Mouse (Mus musculus) forebrain, embryonic 16.5 days (tissue): ENCODE results near the gene Tst. TPM values are rescaled to one million over a fixed set of nuclear protein-coding genes. Genes with fewer than 3 reads are reported as not detected.

Source experiments
- ATAC-seq: fragments of 200-750 bp; cut with Nextera tagmentation; 2 replicates; pipeline ENCODE4 v1.8.0; 2017; ENCODE audit warnings: mild to moderate bottlenecking, moderate library complexity
- H3K27ac ChIP-seq: fragments of 300-500 bp; sonication (generic); 2 replicates; pipeline ENCODE4 v1.5.1; 2014; ENCODE audit warnings: low read length, control low read depth
- H3K27me3 ChIP-seq: fragments of 300-500 bp; sonication (generic); replicated peaks from 2 replicates; pipeline ENCODE4 v1.6.1; 2014; ENCODE audit warnings: low read length; ENCODE audit not compliant: control insufficient read depth, insufficient read depth
- H3K36me3 ChIP-seq: fragments of 300-500 bp; sonication (generic); 2 replicates; pipeline ENCODE4 v1.6.1; 2014; ENCODE audit not compliant: control insufficient read depth, insufficient read depth
- H3K4me1 ChIP-seq: fragments of 300-500 bp; sonication (generic); replicated peaks from 2 replicates; pipeline ENCODE4 v1.6.1; 2014; ENCODE audit warnings: low read length; ENCODE audit not compliant: control insufficient read depth, insufficient read depth
- H3K4me2 ChIP-seq: fragments of 300-500 bp; sonication (generic); 2 replicates; pipeline ENCODE4 v1.6.1; 2014; ENCODE audit warnings: mild to moderate bottlenecking, low read length, control low read depth
- H3K4me3 ChIP-seq: fragments of 300-500 bp; sonication (generic); replicated peaks from 2 replicates; pipeline ENCODE4 v1.5.1; 2014; ENCODE audit warnings: mild to moderate bottlenecking, low read length, control low read depth
- H3K9ac ChIP-seq: fragments of 300-500 bp; sonication (generic); replicated peaks from 2 replicates; pipeline ENCODE4 v1.6.1; 2014; ENCODE audit warnings: low read depth, low read length, control low read depth
- H3K9me3 ChIP-seq: fragments of 300-500 bp; sonication (generic); 2 replicates; pipeline ENCODE4 v1.6.1; 2016; ENCODE audit warnings: low read length; ENCODE audit not compliant: control insufficient read depth
- WGBS: fragments of 180-500 bp; shearing (Covaris S2); extraction: QIAGEN DNeasy Blood & Tissue Kit; methylation state at CpG from one replicate; pipeline ENCODE4 v1.1.7; 2014; 5-methylcytosine and 5-hydroxymethylcytosine counted together
- polyA plus RNA-seq: library from polyadenylated mRNA; unstranded; fragments of >200 nt; fragmentation: Nextera tagmentation; extraction: Ambion mirVana; gene quantifications from 2 replicates; pipeline ENCODE4 v1.2.1, GENCODE M21; 2015

The Tst gene
- polyA plus RNA-seq, 1 experiment from 2014 or later, result 25.1 TPM

DNA sequence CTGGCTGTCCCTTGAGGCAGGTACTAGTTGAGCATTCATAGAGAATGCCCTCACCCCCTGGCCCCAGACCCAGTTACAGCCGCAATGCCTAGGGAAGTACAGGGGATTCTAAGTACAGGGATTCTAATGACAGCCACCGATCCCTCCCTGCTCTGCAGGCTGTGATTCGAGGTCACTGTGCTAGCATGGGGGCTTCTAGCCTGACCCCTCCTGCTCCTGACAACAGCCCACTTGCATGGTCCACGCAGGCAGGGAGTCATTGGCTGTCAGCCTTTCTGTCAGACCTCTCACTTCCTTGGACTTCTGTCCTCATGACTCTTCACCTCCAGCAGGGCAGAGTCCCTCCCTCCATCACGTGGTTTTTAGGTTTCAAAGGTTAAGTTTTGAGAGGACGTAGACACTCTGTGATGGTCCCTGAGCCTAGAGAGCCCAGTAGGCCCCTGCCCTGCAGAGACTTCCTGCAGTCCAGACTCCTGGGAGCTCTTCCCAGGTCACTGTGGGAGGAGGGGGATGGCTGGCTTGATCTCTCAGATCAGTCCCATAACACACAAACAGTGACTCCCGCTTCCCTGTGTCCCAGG, 25.9 kb upstream of the Tst start:
- H3K27me3 ChIP-seq, result no peaks in the 10 kb centered on the region
- no peak overlapping the region for H3K4me2 ChIP-seq
- no peak for ATAC-seq
- WGBS, result 87% methylated on average over 7 of the region's 7 CpGs
- H3K36me3 ChIP-seq, result peaks cover 7% of the 10 kb centered on the region; the same call in 1 of the 2 replicates
- no peak overlapping the region for H3K27ac ChIP-seq
- H3K4me3 ChIP-seq, result no peak overlapping the region
- H3K9ac ChIP-seq, result no peak overlapping the region
- peaks cover 23% of the 10 kb centered on the region for H3K4me1 ChIP-seq
- no peaks in the 10 kb centered on the region for H3K9me3 ChIP-seq

DNA sequence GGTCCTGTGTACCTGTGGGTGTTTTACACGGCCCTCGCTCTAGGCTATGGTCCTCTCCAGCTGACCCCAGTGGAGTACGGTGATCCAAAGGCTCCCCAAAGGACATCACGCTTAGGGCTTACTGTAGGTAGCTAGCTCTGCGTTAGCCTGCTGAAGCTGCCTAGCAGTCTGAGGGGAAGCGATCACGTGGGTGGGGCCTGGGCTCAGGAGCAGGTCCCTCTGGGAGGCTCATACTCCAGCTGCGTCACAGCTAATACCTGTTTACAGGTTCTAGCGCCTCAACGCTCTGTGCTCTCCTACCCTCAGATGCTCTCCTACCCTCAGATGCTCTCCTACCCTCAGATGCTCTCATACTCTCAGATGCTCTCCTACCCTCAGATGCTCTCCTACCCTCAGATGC, 25.2 kb upstream of the Tst start:
- ATAC-seq, result no peak
- Histone ChIP-seq H3K27me3 (no peaks in the 10 kb centered on the region), H3K4me2 (no peak overlapping the region), H3K4me1 (peaks cover 16% of the 10 kb centered on the region), H3K9ac (no peak overlapping the region), H3K9me3 (no peaks in the 10 kb centered on the region), H3K36me3 (peaks cover 4% of the 10 kb centered on the region; the same call in 1 of the 2 replicates), H3K4me3 (no peak overlapping the region), H3K27ac (no peak overlapping the region)
- WGBS, result 87% methylated on average over 10 of the region's 10 CpGs

DNA sequence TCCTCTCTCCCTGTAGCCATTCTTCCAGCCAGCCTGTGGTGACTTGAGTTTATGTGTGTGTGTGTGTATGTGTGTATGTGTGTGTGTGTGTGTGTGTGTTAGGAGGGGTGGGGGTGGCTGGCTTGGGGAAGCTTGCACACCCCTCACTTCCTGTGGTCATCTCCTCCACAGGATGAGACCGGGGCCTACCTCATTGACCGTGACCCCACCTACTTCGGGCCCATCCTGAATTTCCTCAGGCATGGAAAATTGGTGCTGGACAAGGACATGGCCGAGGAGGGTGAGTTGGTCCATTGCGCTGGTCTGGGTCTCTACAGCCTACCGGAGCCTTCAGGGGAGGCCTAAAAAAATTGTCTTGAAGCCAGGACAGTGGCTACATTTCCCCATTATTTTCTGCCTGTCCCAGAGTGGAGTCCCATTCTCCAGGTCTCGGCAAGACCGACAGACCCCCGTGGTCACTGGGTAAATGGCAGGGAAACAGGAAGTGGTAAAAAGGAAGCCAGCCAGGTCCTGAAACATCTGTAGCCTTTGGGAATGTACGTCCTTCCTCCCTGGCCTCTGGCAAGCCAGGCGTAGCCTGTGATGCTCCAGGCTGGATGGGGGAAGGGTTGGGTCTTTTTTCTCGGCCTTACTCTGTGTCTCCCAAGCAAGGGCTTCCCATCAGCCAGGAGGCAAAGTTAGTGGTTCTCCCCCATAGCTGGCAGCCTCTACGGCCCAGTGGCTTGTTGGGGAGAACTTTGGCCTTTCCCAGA, 24.3 kb upstream of the Tst start:
- Histone ChIP-seq H3K9ac (no peak overlapping the region; the same call in 1 of the 2 replicates), H3K4me3 (peak overlapping the region; percentile 82; the same call in 1 of the 2 replicates), H3K36me3 (peaks cover 4% of the 10 kb centered on the region; the same call in 1 of the 2 replicates), H3K9me3 (no peaks in the 10 kb centered on the region), H3K27me3 (no peaks in the 10 kb centered on the region), H3K4me2 (peak overlapping the region; percentile 66), H3K4me1 (peaks cover 16% of the 10 kb centered on the region), H3K27ac (no peak overlapping the region)
- 85% methylated on average over 13 of the region's 13 CpGs for WGBS
- no peak for ATAC-seq

DNA sequence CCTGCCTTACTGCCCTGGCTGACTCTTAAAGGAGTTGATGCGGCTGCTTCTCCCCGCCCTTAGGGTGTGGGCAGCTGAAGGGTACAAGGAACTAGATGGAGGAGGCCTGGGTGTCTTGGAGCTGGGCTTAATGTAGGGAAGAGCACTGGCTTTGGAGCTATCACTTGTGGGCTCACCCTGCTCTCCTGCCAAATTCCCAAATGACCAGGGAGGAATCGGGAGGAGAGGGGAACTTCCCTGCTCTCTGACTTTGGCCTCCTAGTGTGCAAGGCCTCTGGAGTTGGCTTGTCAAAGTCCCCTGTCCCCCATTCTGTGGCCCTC, 23.4 kb upstream of the Tst start:
- no peaks in the 10 kb centered on the region for H3K9me3 ChIP-seq
- no peaks in the 10 kb centered on the region for H3K27me3 ChIP-seq
- peak overlapping the region; percentile 82 for H3K4me3 ChIP-seq
- H3K9ac ChIP-seq, result peak overlapping the region; percentile 91
- peaks cover 16% of the 10 kb centered on the region for H3K4me1 ChIP-seq
- peak overlapping the region; percentile 58 for H3K27ac ChIP-seq
- H3K36me3 ChIP-seq, result peaks cover 4% of the 10 kb centered on the region; the same call in 1 of the 2 replicates
- ATAC-seq, result no peak; the same call in none of the 2 replicates
- WGBS, result 0% methylated on average over 3 of the region's 3 CpGs
- H3K4me2 ChIP-seq, result peak overlapping the region; percentile 66

DNA sequence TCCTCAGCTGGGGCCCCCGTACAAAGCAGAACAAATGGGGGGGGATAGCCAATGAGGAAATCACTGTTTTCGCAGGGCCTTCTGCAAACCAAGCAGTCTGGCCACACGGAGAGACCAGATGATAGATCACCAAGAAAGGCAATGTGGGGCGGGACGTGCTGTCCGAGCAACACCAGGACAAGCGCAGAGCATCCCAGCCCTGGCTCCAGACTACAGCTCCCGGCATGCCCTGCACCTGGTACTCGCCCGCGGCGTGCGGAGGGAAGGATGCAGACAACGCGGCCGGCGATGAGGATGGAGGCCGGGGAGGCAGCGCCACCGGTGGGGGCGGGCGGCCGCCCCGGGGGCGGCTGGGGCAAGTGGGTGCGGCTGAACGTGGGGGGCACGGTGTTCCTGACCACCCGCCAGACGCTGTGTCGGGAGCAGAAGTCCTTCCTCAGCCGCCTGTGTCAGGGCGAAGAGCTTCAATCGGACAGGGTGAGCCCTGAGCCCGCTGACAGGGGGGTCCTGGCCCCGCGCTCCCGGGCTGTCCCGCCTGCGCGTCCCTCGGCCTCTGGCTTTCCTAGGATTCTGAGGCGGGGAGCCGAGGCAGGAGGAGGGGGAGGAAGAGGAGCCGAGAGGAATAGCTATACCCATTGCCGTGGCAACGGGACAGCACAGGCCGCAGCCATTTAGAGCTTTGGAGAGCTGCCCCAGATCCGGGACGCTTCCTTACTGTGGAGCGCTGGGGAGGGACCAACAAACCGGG, 22.9 kb upstream of the Tst start, which contains the start of gene Kctd17:
Gene Kctd17, plus strand, starts transcription at position 174 of the 748 bp plus-strand sequence.
- H3K9ac ChIP-seq, result peak within 1 kb of the TSS; percentile 91
- no peaks in the 10 kb centered on the region for H3K9me3 ChIP-seq
- peak within 1 kb of the TSS; percentile 66 for H3K4me2 ChIP-seq
- peak within 1 kb of the TSS; percentile 82 for H3K4me3 ChIP-seq
- peaks cover 16% of the 10 kb centered on the region for H3K4me1 ChIP-seq
- H3K27me3 ChIP-seq, result no peaks in the 10 kb centered on the region
- peaks cover 4% of the 10 kb centered on the region; the same call in 1 of the 2 replicates for H3K36me3 ChIP-seq
- H3K27ac ChIP-seq, result peak within 1 kb of the TSS; percentile 58
- peak; percentile 92 for ATAC-seq
- WGBS, result 1% methylated on average over 52 of the region's 52 CpGs

DNA sequence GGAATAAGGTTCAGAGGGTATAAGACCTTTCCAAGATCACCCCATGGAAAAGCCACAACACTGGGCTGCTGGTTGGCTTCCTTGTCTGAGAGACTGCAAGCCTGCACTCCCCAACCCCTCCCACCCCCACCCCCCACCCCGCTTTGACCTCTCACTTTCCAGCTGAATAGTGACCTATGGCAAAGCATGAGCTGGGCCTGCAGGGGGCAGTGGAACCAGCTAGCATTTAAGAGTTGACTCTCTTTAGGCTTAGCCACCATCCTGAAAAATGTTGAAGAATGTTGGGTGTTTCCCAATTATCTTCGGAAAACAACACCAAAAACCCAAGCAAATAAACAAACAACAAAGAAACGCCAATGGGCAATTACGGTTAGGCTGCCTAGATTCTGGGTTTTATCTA, 19.5 kb upstream of the Tst start:
- Histone ChIP-seq H3K4me2 (no peak overlapping the region), H3K27me3 (0 out of 2 replicates have a peak, but pooled peaks cover 2% of the 10 kb centered on the region), H3K9me3 (no peaks in the 10 kb centered on the region), H3K4me3 (no peak overlapping the region), H3K27ac (no peak overlapping the region), H3K36me3 (no peaks in the 10 kb centered on the region), H3K9ac (no peak overlapping the region), H3K4me1 (peaks cover 13% of the 10 kb centered on the region)
- no peak for ATAC-seq
- WGBS, result 68% methylated on average over 4 of the region's 4 CpGs

DNA sequence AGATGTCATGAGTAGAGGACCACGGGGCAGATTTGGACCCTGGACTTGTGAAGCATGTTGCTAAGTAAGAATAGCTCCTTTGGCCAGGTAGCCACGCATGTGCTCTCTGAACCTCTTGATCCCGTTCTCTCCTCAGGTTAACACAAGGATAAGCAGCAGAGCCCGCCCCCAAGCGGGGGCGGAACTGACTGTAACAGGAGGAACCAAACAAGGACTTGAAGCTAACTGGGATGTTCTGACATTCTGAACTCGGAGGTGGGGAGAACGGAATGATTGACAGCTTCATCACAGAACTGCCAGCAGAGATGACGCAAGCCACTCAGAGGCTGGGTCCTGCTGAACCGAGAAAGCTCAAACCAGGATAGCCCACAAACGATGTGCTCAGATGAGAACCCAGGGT, 18.8 kb upstream of the Tst start:
- H3K9ac ChIP-seq, result no peak overlapping the region
- ATAC-seq, result no peak
- WGBS, result 28% methylated on average over 11 of the region's 11 CpGs

DNA sequence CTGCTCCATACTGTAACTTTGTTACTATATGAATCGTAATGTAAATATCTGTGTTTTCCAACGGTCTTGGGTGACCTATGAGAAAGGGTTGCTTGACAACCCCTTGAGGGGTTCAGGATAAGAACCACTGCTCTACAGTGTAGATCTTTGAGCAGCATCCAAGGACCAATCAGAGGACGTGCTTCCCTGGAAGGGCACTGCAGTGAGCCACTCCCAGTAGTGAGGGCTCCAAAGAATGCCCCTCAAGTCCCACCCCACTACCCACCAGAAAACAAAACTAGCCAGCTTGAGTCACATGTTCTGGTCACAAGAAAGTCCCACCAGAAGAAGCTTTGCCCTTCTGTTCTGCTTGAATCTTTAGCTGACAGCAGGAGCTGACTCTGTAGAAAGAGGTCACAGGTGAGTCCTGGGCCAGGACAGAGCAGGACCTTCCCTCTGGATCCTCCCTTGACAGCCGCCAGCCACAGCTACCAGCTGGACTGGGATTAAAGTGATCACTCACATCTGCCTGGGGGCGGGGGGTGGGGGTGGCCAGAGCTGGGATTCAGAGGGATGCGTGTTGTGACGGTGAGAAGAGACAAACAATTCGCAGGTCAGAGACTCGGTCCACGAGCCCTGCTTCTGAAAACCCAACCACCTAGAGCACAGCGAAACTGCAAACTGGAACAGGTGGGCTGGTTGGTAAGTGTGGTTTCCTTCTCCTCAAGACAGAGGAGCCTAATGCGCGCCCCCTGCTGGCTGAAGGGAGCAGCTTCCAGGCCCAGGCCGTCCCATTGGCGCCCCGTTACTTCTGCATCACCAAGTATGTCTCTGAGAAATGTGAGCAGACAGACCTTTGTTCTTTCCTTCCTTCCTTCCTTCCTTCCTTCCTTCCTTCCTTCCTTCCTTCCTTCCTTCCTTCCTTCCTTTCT, 16.6 kb upstream of the Tst start:
- H3K36me3 ChIP-seq, result no peaks in the 10 kb centered on the region
- H3K4me1 ChIP-seq, result no peaks in the 10 kb centered on the region
- H3K27me3 ChIP-seq, result 0 out of 2 replicates have a peak, but pooled peaks cover 2% of the 10 kb centered on the region
- peak; percentile 81 for ATAC-seq
- H3K4me3 ChIP-seq, result no peak overlapping the region
- no peak overlapping the region for H3K4me2 ChIP-seq
- no peak overlapping the region for H3K27ac ChIP-seq
- H3K9ac ChIP-seq, result no peak overlapping the region
- WGBS, result 18% methylated on average over 16 of the region's 16 CpGs
- H3K9me3 ChIP-seq, result no peaks in the 10 kb centered on the region

More for the DNA sequence above, 18.8 kb upstream of the Tst start:
- Histone ChIP-seq H3K9me3 (no peaks in the 10 kb centered on the region), H3K4me2 (no peak overlapping the region), H3K36me3 (no peaks in the 10 kb centered on the region), H3K4me3 (no peak overlapping the region), H3K27me3 (0 out of 2 replicates have a peak, but pooled peaks cover 2% of the 10 kb centered on the region), H3K4me1 (peaks cover 6% of the 10 kb centered on the region), H3K27ac (no peak overlapping the region)
